Mouse (Mus musculus) liver, embryonic 13.5 days (tissue): ENCODE measurements around the gene Timm50. TPM values are rescaled to one million over a fixed set of nuclear protein-coding genes. Genes with fewer than 3 reads are reported as not detected.

ENCODE experiments used
- ATAC-seq: fragments of 200-750 bp; cut with Nextera tagmentation; 2 replicates; pipeline ENCODE4 v1.8.0; 2017; ENCODE audit warnings: low read depth, mild to moderate bottlenecking, moderate number of reproducible peaks, moderate library complexity
- DNase-seq: peaks from one replicate; pipeline ENCODE4 v3.0.0; 2022
- H3K27ac ChIP-seq: fragments of 300-500 bp; sonication (generic); 2 replicates; pipeline ENCODE4 v1.5.1; 2015; ENCODE audit warnings: moderate library complexity, mild to moderate bottlenecking, inconsistent platforms
- H3K27me3 ChIP-seq: fragments of 300-500 bp; sonication (generic); 2 replicates; pipeline ENCODE4 v1.6.1; 2015; ENCODE audit warnings: mild to moderate bottlenecking, inconsistent platforms
- H3K36me3 ChIP-seq: fragments of 300-500 bp; sonication (generic); 2 replicates; pipeline ENCODE4 v1.6.1; 2015; ENCODE audit warnings: mild to moderate bottlenecking, inconsistent platforms
- H3K4me1 ChIP-seq: fragments of 300-500 bp; sonication (generic); replicated peaks from 2 replicates; pipeline ENCODE4 v1.6.1; 2015; ENCODE audit warnings: inconsistent platforms
- H3K4me2 ChIP-seq: fragments of 300-500 bp; sonication (generic); 2 replicates; pipeline ENCODE4 v1.6.1; 2015; ENCODE audit warnings: inconsistent platforms, mild to moderate bottlenecking, moderate library complexity
- H3K4me3 ChIP-seq: fragments of 300-500 bp; sonication (generic); replicated peaks from 2 replicates; pipeline ENCODE4 v1.5.1; 2015; ENCODE audit warnings: mild to moderate bottlenecking, inconsistent platforms
- H3K9ac ChIP-seq: fragments of 300-500 bp; sonication (generic); 2 replicates; pipeline ENCODE4 v1.6.1; 2015; ENCODE audit warnings: mild to moderate bottlenecking, inconsistent platforms
- H3K9me3 ChIP-seq: fragments of 300-500 bp; sonication (generic); replicated peaks from 2 replicates; pipeline ENCODE4 v1.6.1; 2016; ENCODE audit warnings: inconsistent platforms
- WGBS: fragments of 180-500 bp; shearing (Covaris S2); methylation state at CpG from one replicate; pipeline ENCODE4 v1.1.7; 2015; ENCODE audit not compliant: insufficient replicate concordance; 5-methylcytosine and 5-hydroxymethylcytosine counted together
- polyA plus RNA-seq: library from polyadenylated mRNA; unstranded; fragments of >200 nt; fragmentation: Nextera tagmentation; extraction: Ambion mirVana; gene quantifications from 2 replicates; pipeline ENCODE4 v1.2.1, GENCODE M21; 2015

The Timm50 gene
- polyA plus RNA-seq, 1 experiment from 2014 or later = 114 TPM

GRCm38 (mm10) chr7:28325293-28325692 lies 13.4 kb upstream of the Timm50 start:
- Histone ChIP-seq H3K9ac (no peak overlapping the region), H3K36me3 (peaks cover 99% of the 10 kb centered on the region), H3K27me3 (no peaks in the 10 kb centered on the region), H3K27ac (no peak overlapping the region), H3K4me1 (peaks cover 3% of the 10 kb centered on the region; the same call in 1 of the 2 replicates), H3K9me3 (no peaks in the 10 kb centered on the region), H3K4me2 (no peak overlapping the region), H3K4me3 (no peak overlapping the region)
- 86% methylated on average over 8 of the region's 8 CpGs for WGBS
- DNase-seq (no peak), ATAC-seq (no peak)

DNA sequence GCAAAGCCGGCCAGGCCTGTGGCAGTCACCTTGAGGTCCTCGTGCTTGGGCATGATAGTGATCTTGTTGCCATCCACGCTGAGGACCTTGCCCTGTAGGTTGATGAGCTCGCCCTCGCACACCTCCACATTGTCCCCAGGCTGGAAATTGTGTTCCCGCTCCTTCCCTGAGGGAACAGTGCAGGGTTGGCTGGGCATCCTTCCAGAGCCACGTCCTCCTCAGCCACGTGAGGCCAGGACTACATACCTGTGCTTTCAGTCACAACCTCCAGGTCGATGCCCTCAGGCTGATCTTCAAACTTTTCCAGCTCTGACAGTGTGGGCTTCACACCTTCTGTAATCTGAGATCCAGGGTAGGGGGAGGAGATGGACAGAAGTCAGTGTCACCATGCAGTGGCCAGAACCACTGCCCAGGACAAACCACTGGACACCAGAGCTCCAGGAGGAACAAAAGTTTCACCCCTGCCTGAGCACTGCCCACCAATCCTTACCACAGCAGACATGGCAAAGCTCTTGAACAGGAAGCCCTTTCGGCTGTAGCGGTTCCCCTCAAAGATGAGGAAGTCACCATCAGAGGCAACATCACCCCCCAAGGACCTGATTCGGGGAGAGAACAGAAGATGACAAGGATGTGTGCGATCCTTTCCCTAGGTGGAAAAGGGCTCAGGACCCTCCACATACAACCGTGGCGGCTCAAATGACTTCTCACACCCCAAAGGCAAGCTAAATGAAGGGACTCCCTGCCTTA lies 10.3 kb upstream of the Timm50 start:
- Histone ChIP-seq H3K27me3 (no peaks in the 10 kb centered on the region), H3K9ac (no peak overlapping the region), H3K27ac (no peak overlapping the region), H3K9me3 (no peaks in the 10 kb centered on the region), H3K4me2 (no peak overlapping the region), H3K4me1 (0 out of 2 replicates have a peak, but pooled peaks cover 3% of the 10 kb centered on the region), H3K4me3 (no peak overlapping the region), H3K36me3 (peaks cover 99% of the 10 kb centered on the region)
- no peak for DNase-seq
- 75% methylated on average over 15 of the region's 15 CpGs for WGBS
- no peak for ATAC-seq

DNA sequence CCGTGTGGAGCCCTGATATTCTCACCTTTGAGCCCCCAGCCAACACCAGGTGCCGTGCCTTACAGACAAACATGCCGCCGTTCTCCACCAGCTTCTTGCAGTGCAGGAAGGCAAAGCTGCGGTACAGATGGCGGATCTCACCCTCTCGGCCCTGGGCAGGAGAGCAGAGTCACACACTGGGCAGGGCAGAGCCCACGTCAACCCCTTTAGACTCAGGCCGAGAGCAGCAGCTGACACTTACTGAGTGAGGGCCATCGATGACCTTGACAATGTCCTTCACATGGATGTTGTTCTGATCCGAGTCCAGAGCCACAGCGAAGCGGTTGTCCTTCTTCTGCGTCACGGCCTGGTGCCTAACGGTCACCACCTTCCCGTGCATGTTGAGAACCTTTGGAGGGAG lies 6.8 kb upstream of the Timm50 start:
- Histone ChIP-seq H3K4me1 (0 out of 2 replicates have a peak, but pooled peaks cover 3% of the 10 kb centered on the region), H3K27me3 (no peaks in the 10 kb centered on the region), H3K9ac (no peak overlapping the region), H3K27ac (no peak overlapping the region), H3K36me3 (peaks cover 99% of the 10 kb centered on the region), H3K9me3 (no peaks in the 10 kb centered on the region), H3K4me2 (no peak overlapping the region), H3K4me3 (no peak overlapping the region)
- 88% methylated on average over 17 of the region's 17 CpGs for WGBS
- ATAC-seq = no peak
- no peak for DNase-seq

GRCm38 (mm10) chr7:28318036-28318435 lies 6.2 kb upstream of the Timm50 start:
- H3K27me3 ChIP-seq = no peaks in the 10 kb centered on the region
- ATAC-seq = no peak
- WGBS = 74% methylated on average over 3 of the region's 3 CpGs

GRCm38 (mm10) chr7:28311151-28311925 lies 534 bp downstream of the Timm50 start:
- H3K27me3 ChIP-seq = no peaks in the 10 kb centered on the region
- peak overlapping the region; percentile 92 for H3K4me2 ChIP-seq
- DNase-seq (no peak), ATAC-seq (peak; percentile 52)
- peaks cover 69% of the 10 kb centered on the region for H3K36me3 ChIP-seq
- H3K4me3 ChIP-seq = peak overlapping the region; percentile 90
- H3K9ac ChIP-seq = peak overlapping the region; percentile 92
- no peaks in the 10 kb centered on the region for H3K9me3 ChIP-seq
- WGBS = 2% methylated on average over 35 of the region's 35 CpGs
- H3K27ac ChIP-seq = peak overlapping the region; percentile 76
- peaks cover 31% of the 10 kb centered on the region for H3K4me1 ChIP-seq

More at GRCm38 (mm10) chr7:28318036-28318435, 6.2 kb upstream of the Timm50 start:
- Histone ChIP-seq H3K36me3 (peaks cover 92% of the 10 kb centered on the region), H3K4me2 (no peak overlapping the region), H3K4me1 (peaks cover 7% of the 10 kb centered on the region; the same call in 1 of the 2 replicates), H3K9ac (no peak overlapping the region), H3K4me3 (no peak overlapping the region), H3K9me3 (no peaks in the 10 kb centered on the region), H3K27ac (no peak overlapping the region)
- no peak for DNase-seq

DNA sequence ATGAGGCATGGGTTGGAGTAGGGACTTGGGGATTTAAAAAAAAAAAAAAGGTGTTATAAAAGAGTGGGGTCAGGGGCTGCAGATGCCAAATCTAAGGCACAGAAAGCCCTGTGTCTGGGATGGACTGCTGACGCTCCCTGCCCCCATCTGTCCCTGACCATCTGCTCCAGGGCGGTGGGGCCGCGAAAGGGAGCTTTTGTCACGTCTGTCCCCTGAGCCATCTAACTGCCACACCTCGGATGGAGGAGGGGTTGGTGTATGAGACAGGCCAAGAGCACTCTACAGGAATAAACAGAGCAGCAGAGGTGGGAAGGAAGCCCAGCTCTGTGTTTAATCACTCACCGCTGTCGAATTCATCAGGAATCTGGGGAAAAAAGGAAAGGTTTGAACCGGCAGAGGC lies 2.1 kb downstream of the Timm50 start:
- DNase-seq (no peak), ATAC-seq (no peak)
- Histone ChIP-seq H3K4me1 (peaks cover 31% of the 10 kb centered on the region), H3K4me2 (no peak overlapping the region), H3K36me3 (peaks cover 67% of the 10 kb centered on the region), H3K4me3 (no peak overlapping the region), H3K9me3 (no peaks in the 10 kb centered on the region), H3K9ac (0 out of 2 replicates have a peak overlapping the region, but pooled peaks have one; percentile 92), H3K27me3 (no peaks in the 10 kb centered on the region), H3K27ac (no peak overlapping the region)
- 72% methylated on average over 9 of the region's 9 CpGs for WGBS

GRCm38 (mm10) chr7:28306216-28306615 lies 5.7 kb downstream of the Timm50 start:
- no peak for ATAC-seq
- Histone ChIP-seq H3K27ac (no peak overlapping the region), H3K4me3 (no peak overlapping the region), H3K4me2 (no peak overlapping the region), H3K36me3 (peaks cover 58% of the 10 kb centered on the region), H3K27me3 (peaks cover 21% of the 10 kb centered on the region), H3K9ac (no peak overlapping the region), H3K9me3 (no peaks in the 10 kb centered on the region), H3K4me1 (peaks cover 28% of the 10 kb centered on the region)
- no peak for DNase-seq
- 88% methylated on average over 8 of the region's 8 CpGs for WGBS

- Histone ChIP-seq H3K9me3 (no peaks in the 10 kb centered on the region), H3K27me3 (peaks cover 27% of the 10 kb centered on the region), H3K9ac (no peak overlapping the region), H3K36me3 (peaks cover 57% of the 10 kb centered on the region), H3K4me1 (peaks cover 23% of the 10 kb centered on the region), H3K4me3 (no peak overlapping the region), H3K4me2 (no peak overlapping the region), H3K27ac (no peak overlapping the region)
- WGBS = 89% methylated on average over 10 of the region's 10 CpGs
- ATAC-seq = no peak
- no peak for DNase-seq
Observed at GRCm38 (mm10) chr7:28305641-28306040, 6.2 kb downstream of the Timm50 start.

GRCm38 (mm10) chr7:28301616-28302433 lies 10.0 kb downstream of the Timm50 start, which contains the start of gene Dll3:
TSS of gene Dll3 (minus strand) at chr7:28302238.
- Histone ChIP-seq H3K4me1 (peaks cover 19% of the 10 kb centered on the region), H3K9ac (no peak within 1 kb of the TSS), H3K4me3 (peak within 1 kb of the TSS; percentile 24), H3K27ac (no peak within 1 kb of the TSS), H3K9me3 (no peaks in the 10 kb centered on the region), H3K27me3 (peaks cover 65% of the 10 kb centered on the region), H3K36me3 (peaks cover 19% of the 10 kb centered on the region), H3K4me2 (peak within 1 kb of the TSS; percentile 39)
- 3% methylated on average over 30 of the region's 30 CpGs for WGBS
- no peak for ATAC-seq
- DNase-seq = peak; percentile 22

DNA sequence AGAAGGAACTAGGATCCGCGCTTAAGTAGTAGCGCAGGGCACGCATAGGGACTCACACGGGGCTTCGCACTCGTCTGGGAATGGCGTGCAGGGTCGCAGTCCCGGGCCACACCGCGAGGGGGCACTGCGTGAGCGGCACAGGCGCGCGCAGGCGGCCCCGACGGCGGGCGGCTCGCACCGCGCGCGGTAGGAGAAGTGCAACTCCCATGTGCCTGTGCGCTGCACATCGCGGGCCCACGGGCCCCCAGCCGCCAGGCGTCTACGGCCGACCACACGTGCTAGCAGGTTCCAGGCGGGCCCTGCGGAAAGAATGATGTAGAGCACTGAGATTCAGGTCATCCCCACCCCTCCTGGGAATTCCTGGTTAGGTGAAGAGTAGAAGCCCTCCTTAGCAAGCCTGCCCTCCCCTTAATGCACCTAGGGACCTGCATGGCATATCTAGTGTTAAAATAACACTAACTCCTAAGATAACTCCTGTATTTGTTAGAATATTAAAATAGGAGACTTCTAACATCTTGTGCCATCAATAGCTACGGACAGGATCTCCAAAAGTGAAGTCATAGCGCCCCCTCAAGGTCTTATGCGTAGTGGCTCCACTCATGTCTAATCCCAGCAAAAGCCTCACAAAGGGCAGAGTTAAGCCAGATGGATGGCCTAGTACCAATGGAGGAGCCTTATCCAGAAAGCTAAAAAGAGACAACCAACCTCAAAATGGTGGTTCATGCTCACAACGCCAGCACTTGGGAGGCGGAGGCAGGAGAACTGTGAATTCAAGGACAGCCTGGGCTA lies 12.8 kb downstream of the Timm50 start:
- Histone ChIP-seq H3K27me3 (peaks cover 93% of the 10 kb centered on the region), H3K4me1 (peaks cover 27% of the 10 kb centered on the region), H3K4me2 (peak overlapping the region; percentile 39), H3K36me3 (no peaks in the 10 kb centered on the region), H3K27ac (no peak overlapping the region), H3K9ac (no peak overlapping the region), H3K9me3 (no peaks in the 10 kb centered on the region), H3K4me3 (no peak overlapping the region)
- 32% methylated on average over 43 of the region's 43 CpGs for WGBS
- ATAC-seq = no peak
- no peak for DNase-seq
